Mouse (Mus musculus) G1E (cell line): Measurements from ENCODE around the gene Pcnt.

Source experiments
- CTCF ChIP-seq: IDR thresholded peaks from 2 replicates; pipeline ENCODE4 v1.5.1; 2012; ENCODE audit warnings: low read depth, low read length, inconsistent platforms, mixed read lengths
- GATA1 ChIP-seq: IDR thresholded peaks from 2 replicates; pipeline ENCODE4 v1.6.1; 2012; ENCODE audit warnings: borderline replicate concordance, low read length, inconsistent platforms, mixed read lengths
- GATA2 ChIP-seq: IDR thresholded peaks from 2 replicates; pipeline ENCODE4 v1.6.1; 2012; ENCODE audit warnings: low read depth, low read length, inconsistent platforms, borderline replicate concordance
- POLR2AphosphoS5 ChIP-seq: IDR thresholded peaks from 2 replicates; pipeline ENCODE4 v1.6.1; 2012; ENCODE audit warnings: low read depth, low read length, inconsistent platforms; ENCODE audit not compliant: insufficient replicate concordance
- TAL1 ChIP-seq: conservative IDR thresholded peaks from 2 replicates; pipeline ENCODE4 v1.6.1; 2012; ENCODE audit warnings: low read depth, low read length, inconsistent platforms, mixed read lengths

DNA sequence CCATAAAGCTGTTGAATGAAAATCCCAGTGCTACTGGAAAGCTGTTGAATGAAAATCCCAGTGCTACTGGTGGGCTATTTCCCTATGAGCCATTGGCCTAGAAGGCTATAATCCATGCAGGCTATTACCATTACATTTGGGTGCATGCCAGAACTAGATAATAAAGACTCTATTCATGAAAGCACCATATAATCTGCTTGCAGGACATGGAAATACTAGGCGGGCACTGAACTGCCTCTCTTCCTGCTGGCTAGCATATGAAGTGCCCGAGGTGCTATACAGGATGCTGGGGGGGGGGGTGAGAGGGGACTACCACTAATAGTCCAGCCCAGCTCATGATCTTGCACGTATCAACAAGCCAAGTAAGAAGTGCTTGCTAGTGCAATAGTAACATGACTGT lies 79.4 kb downstream of the Pcnt start:
- TF ChIP-seq CTCF = no peak
- no peak for TF ChIP-seq TAL1
- TF ChIP-seq GATA1 = no peak
- no peak for TF ChIP-seq POLR2AphosphoS5
- TF ChIP-seq GATA2 = no peak
